Mouse (Mus musculus): ENCODE measurements around the gene Cblb.

The Cblb gene

GRCm38 (mm10) chr16:52076652-52077051, 45.6 kb downstream of the Cblb start:
- no peak for DNase-seq (ENCODE audit: low spot score)

DNA sequence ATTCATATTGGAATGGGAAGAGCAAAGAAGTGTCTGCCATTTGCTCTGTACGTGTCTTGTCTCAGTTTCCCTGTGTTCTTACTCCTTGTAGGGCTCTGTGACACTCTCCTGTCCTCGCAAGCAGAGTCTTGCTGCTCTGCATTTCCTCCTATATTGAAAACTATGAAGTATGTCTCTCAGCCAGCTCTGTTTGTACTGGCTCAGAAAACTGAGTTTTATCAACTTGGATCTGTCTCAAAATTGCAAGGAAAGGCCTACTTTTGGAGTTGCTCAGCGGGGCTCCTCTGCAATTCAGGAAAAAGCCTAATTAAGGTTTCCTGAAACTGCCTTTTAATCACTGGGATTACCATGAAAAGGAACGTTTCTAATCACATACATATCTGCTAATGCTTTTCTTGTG, 46.9 kb downstream of the Cblb start:
- DNase-seq (ENCODE audit: low spot score) = no peak

DNA sequence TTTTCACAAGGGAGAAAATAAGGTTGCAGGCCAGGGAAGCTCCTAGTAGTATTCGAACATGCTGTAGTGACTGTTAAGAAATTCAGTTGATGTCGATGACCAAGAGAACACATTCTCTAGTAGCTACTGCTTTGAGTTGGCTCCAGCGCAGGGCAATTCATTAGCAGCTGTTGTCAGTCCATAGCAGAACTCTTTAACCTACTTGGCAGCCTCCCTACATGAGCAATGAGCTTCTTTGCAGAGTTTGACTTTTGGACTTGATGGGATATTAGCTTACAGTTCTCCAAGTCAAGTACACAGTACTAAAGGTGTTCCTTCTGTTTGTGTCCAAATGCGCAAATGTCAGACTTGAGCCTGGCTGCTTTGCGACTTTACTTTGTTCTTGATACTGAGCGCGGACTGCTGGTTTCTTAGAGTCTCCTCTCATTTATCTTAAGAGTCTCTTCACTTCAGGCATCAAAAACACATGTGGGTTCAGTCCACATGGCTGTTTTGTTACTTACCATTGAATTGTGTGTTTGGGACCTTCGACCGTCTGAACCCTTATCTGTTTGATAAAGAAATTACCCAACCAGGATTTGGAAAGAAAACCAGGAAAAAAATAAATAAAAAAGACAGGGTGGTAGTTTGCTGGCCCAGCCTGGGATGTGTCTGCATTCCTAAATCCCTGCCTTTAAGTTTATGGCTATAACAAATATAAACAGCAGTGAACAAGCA, 47.9 kb downstream of the Cblb start:
- DNase-seq (ENCODE audit: low spot score) = no peak

DNA sequence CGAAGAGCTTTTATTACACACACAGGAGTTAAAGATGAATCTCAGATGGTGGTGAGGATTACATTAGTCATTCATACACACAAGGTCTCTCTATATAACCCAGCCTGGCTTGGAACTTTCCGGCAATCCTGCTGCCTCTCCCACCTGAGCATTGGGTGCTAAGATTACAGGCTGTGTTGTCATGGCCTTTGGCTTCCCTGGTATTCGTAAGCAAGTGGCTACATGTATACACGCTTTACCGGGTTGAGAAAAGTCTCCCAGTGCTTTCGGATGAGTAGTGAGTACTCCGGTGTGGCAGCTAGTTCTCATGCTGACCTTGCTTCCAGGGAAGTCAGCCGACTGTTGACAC, 48.4 kb downstream of the Cblb start:
- DNase-seq (ENCODE audit: low spot score) = no peak

DNA sequence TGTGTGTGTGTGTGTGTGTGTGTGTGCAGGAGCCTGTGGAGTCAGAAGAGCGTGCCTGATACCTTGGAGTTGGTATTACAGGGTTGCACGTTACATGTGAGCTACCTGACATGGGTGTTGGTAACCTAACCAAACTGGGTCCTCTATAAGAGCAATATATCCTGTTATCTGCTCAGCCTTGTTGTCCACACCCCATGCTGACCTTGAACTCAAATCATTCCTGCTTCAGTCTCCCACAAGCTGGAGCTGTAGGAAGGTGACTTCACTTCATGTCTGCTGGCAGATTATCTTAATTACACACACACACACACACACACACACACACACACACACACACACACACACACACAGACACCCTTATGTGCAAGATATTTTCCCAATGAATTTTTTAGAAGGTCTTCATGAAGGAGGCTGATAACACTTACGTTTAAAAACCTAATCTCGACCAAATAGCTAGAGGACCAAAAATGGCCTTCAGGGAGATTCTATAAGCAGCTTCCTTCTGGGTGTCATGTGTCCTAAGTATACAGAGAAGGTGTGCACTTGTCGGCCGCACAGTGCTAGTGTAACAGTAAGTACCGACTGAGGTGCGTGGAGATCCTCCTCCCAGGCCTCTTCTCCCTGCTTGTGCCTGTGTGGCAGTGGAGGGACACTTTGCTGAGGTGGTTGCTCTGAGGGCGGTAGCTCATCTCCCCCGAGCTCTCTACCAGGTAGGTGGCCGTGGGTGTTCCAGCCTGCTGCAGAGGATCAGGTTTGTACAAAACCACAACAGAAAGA, 49.8 kb downstream of the Cblb start:
- peak; percentile 45 for DNase-seq (ENCODE audit: low spot score)

DNA sequence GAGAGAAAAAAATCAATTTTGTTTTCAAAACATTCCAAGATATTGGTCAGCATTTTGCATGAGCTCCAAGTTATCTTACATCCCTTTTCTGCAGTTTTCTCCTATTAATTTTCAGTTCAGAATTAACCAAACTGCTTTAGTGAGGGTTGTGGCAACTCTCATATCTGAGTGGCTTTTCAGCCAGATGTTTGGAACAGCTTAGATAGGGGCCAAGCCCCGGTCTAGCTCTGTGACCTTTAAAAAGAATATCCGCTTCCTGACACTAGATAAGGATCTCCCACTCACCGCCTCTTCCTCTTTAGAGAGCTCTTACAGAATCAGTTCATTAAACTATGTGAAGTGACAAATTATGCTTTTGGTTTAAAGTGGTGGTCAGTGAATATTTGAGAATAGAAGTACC, 50.7 kb downstream of the Cblb start:
- DNase-seq (ENCODE audit: low spot score) = peak; percentile 79

- peak; percentile 67 for DNase-seq (ENCODE audit: low spot score)
Observed at GRCm38 (mm10) chr16:52086793-52087450, 55.9 kb downstream of the Cblb start.

DNA sequence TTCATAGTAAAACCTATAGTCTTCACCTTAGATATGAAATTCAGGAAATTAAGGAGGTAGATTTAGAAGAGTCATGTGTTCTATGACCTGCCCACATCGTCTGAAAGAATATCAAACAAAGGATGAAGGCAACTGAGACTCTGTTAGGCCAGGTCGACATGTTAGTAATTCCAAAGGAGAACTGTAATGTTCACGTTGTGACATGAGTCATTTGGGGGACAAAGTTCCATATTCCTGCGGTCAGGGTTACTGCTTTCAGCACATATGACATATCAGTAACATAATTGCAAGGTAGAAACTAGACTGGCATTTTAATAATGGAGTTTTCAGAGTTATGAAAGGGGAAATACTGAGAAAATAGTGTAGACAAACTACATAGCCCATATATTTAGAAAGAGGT, 58.3 kb downstream of the Cblb start:
- no peak for DNase-seq (ENCODE audit: low spot score)

DNA sequence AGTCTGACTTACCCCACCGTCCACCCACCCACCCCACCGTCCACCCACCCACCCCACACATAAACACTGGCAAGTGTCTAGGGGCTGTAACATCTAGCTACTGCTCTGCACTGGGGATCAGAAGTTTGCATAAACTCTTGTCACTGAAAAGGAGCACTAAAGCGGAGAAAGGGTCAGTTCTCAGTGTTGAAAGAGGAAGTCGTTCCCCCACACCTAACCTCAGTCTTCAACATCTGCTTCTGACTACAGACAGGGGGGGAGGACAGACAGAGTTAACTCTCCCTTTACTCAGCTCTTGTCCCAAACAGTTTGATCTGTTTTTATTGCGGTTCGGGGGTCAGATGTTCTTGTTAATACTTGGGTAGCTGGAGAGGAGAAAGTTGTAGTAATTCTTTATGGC, 59.9 kb downstream of the Cblb start:
- no peak for DNase-seq (ENCODE audit: low spot score)

- DNase-seq (ENCODE audit: low spot score) = no peak
Observed at GRCm38 (mm10) chr16:52093325-52094253, 62.6 kb downstream of the Cblb start.

GRCm38 (mm10) chr16:52094735-52095459, 63.9 kb downstream of the Cblb start:
- DNase-seq (ENCODE audit: low spot score) = peak; percentile 73

DNA sequence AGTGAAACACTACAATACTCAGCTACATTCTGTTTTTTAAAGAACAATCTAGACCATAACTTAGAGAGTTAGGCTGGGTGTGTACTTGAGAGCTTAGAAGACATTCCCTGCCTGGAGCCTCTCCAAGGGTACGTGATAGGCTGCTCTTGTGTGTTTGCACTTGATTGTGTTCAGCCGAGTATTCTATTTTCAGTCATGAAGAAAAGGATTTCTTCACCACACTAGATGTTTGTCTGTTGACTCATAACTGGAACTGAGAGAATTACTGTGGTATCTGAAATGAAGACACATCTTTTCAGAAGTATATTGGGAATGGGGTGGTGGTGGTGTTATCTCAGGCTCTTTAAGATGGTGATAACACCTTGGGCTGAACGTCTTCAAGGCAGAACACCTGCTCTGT, 64.6 kb downstream of the Cblb start:
- DNase-seq (ENCODE audit: low spot score) = no peak

DNA sequence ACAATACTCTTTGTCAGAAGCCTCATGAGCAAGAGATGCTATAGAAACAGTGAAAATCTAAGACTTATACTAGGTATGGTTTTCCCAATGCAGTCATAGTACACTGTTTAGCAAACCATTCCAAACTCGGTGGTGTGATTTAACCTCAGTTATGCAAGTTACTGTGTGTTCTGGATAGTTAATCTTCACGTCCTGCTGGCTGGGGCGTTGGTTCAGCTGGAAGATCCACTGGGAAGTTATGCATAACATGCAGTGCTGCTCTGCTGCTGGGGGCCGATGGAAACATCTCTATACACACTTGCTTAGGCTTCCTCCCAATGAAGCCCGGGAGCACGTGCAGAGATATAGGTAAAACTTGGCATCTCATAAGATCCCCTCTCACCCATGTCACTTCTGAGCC, 69.4 kb downstream of the Cblb start:
- DNase-seq (ENCODE audit: low spot score) = no peak

- no peak for DNase-seq (ENCODE audit: low spot score)
Observed at GRCm38 (mm10) chr16:52104608-52105007, 73.6 kb downstream of the Cblb start.

DNA sequence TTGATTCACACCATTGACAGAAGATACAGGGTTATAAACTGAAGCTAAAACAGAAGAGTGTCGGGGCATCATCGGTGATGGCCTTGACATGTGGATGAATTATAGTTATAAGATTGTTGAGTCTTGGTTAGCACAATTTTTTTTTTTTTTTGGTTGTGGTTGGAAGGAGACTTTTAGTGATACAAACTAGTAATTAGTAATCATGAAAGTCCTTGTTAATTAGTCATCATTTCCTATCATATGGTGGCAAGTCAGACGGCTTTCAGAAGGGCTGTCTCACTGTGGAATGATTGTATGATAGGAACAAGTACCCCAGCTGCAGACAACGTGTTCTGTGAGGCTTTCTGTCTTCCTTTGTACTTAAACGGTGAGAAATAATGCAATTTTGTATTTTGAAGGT, 76.8 kb downstream of the Cblb start:
- DNase-seq (ENCODE audit: low spot score) = no peak

GRCm38 (mm10) chr16:52114473-52114872, 83.4 kb downstream of the Cblb start:
- DNase-seq (ENCODE audit: low spot score) = no peak

- DNase-seq (ENCODE audit: low spot score) = no peak
Observed at GRCm38 (mm10) chr16:52119003-52119402, 88.0 kb downstream of the Cblb start.

- no peak for DNase-seq (ENCODE audit: low spot score)
Observed at GRCm38 (mm10) chr16:52124974-52125373, 93.9 kb downstream of the Cblb start.

DNA sequence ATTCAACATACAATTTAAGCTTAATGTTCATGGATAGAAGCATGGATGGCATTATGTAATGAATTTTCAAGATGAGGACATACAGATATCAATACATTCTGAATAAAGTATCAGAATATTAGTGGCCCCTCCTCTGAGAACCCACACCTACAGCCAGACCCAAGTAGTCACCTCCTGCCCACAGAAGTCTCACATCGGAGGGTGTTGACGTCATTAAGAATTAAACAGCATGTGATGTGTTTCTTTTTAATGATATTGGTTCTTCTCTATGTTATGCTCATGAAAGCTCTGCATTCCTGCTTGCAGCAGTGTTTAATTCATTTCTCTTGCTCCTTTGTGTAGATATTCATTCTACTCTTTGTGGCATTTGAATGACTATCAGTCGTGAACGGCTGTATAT, 94.9 kb downstream of the Cblb start:
- no peak for DNase-seq (ENCODE audit: low spot score)

DNA sequence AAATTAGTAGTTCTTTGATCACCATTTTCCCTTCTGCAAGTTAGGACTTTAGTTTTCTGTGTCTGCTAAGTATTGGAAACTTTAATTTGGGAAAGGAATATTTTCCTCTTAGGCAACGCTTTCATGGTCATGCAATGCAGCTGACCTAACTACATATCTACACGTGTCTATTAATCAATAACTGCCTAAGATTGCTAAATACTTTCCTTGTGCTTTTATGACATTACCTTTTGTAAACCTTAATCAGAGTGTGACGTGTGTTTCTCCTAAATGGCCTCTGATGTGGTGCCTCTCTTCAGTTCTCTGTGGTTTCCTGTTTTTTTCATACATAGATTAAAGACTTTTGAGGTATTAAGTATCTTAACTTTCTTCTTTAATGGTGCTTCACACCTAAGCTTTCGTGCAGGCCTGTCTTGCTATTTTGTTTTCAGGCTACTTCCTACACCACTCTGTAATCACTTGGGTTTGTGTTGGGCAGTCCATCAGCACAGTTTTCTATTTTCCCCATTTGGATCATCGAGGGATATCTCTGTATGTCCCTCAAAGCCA, 98.4 kb downstream of the Cblb start:
- peak; percentile 81 for DNase-seq (ENCODE audit: low spot score)

GRCm38 (mm10) chr16:52132808-52133490, 101.9 kb downstream of the Cblb start:
- peak; percentile 62 for DNase-seq (ENCODE audit: low spot score)

All from T-cell, adult 2 months (primary cell).